Mouse (Mus musculus): Measurements from ENCODE around the gene Rad9b. TPM values are rescaled to one million over a fixed set of nuclear protein-coding genes. Genes with fewer than 3 reads are reported as not detected.

The Rad9b gene
- 15.5 and 16.2 TPM in 2 replicates for polyA plus RNA-seq (2014; fragmentation: Nextera tagmentation; extraction: Ambion mirVana)

- Histone ChIP-seq H3K9ac (peak within 1 kb of the TSS; percentile 92), H3K9me3 (ENCODE audit: control insufficient read depth, low read length) (no peaks in the 10 kb centered on the region)
- WGBS, result 2% methylated on average over 51 of the region's 51 CpGs
Measured at GRCm38 (mm10) chr5:122353807-122354491, at the start of gene Rad9b, which contains the start of gene Vps29. Rad9b (minus strand) TSS chr5:122354233. Vps29 (plus strand) TSS chr5:122354369.

GRCm38 (mm10) chr5:122403362-122403761 is 49.3 kb upstream of the Rad9b start:
- H3K36me3 ChIP-seq (replicated peaks; ENCODE audit: control insufficient read depth, insufficient read depth), result peaks cover 85% of the 10 kb centered on the region
- no peaks in the 10 kb centered on the region for H3K27me3 ChIP-seq (ENCODE audit: control insufficient read depth, insufficient read depth, low read length)
- DNase-seq (ENCODE audit: low spot score) (no peak), ATAC-seq (ENCODE audit: low FRiP score) (no peak)
- no peak overlapping the region for H3K4me3 ChIP-seq (replicated peaks; ENCODE audit: low read length)
- no peaks in the 10 kb centered on the region for H3K4me1 ChIP-seq (replicated peaks; ENCODE audit: control insufficient read depth, insufficient read depth, low read length)
- H3K4me2 ChIP-seq (replicated peaks), result no peak overlapping the region
- no peak overlapping the region for H3K9ac ChIP-seq
- WGBS, result 95% methylated on average over 12 of the region's 12 CpGs
- H3K27ac ChIP-seq, result no peak overlapping the region
- no peaks in the 10 kb centered on the region for H3K9me3 ChIP-seq (ENCODE audit: control insufficient read depth, low read length)

More at GRCm38 (mm10) chr5:122353807-122354491, at the start of gene Rad9b, which contains the start of gene Vps29:
- Histone ChIP-seq H3K36me3 (replicated peaks; ENCODE audit: control insufficient read depth, insufficient read depth) (peaks cover 8% of the 10 kb centered on the region; the same call in 1 of the 2 replicates), H3K4me2 (replicated peaks) (peak within 1 kb of the TSS; percentile 85), H3K27ac (peak within 1 kb of the TSS; percentile 89), H3K27me3 (ENCODE audit: control insufficient read depth, insufficient read depth, low read length) (no peaks in the 10 kb centered on the region), H3K4me3 (replicated peaks; ENCODE audit: low read length) (peak within 1 kb of the TSS; percentile 97), H3K4me1 (replicated peaks; ENCODE audit: control insufficient read depth, insufficient read depth, low read length) (peaks cover 16% of the 10 kb centered on the region)
- DNase-seq (ENCODE audit: low spot score), result peak; percentile 100
- peak; percentile 93 for ATAC-seq (ENCODE audit: low FRiP score)

GRCm38 (mm10) chr5:122402772-122403171 is 48.7 kb upstream of the Rad9b start:
- DNase-seq (ENCODE audit: low spot score), result no peak
- H3K27me3 ChIP-seq (ENCODE audit: control insufficient read depth, insufficient read depth, low read length), result no peaks in the 10 kb centered on the region
- whole genome bisulfite sequencing, result 88% methylated on average over 5 of the region's 5 CpGs
- H3K27ac ChIP-seq, result no peak overlapping the region
- no peaks in the 10 kb centered on the region for H3K9me3 ChIP-seq (ENCODE audit: control insufficient read depth, low read length)
- ATAC-seq (ENCODE audit: low FRiP score), result no peak
- peaks cover 87% of the 10 kb centered on the region for H3K36me3 ChIP-seq (replicated peaks; ENCODE audit: control insufficient read depth, insufficient read depth)
- H3K4me1 ChIP-seq (replicated peaks; ENCODE audit: control insufficient read depth, insufficient read depth, low read length), result no peaks in the 10 kb centered on the region
- no peak overlapping the region for H3K4me3 ChIP-seq (replicated peaks; ENCODE audit: low read length)
- no peak overlapping the region for H3K9ac ChIP-seq
- no peak overlapping the region for H3K4me2 ChIP-seq (replicated peaks)

GRCm38 (mm10) chr5:122402160-122402559 is 48.1 kb upstream of the Rad9b start:
- Histone ChIP-seq H3K27me3 (ENCODE audit: control insufficient read depth, insufficient read depth, low read length) (no peaks in the 10 kb centered on the region), H3K4me1 (replicated peaks; ENCODE audit: control insufficient read depth, insufficient read depth, low read length) (no peaks in the 10 kb centered on the region), H3K9me3 (ENCODE audit: control insufficient read depth, low read length) (no peaks in the 10 kb centered on the region), H3K36me3 (replicated peaks; ENCODE audit: control insufficient read depth, insufficient read depth) (peaks cover 88% of the 10 kb centered on the region), H3K4me2 (replicated peaks) (no peak overlapping the region), H3K9ac (no peak overlapping the region), H3K4me3 (replicated peaks; ENCODE audit: low read length) (no peak overlapping the region), H3K27ac (no peak overlapping the region)
- ATAC-seq (ENCODE audit: low FRiP score) (no peak), DNase-seq (ENCODE audit: low spot score) (no peak)
- 74% methylated on average over 13 of the region's 13 CpGs for WGBS

- Histone ChIP-seq H3K27me3 (ENCODE audit: control insufficient read depth, insufficient read depth, low read length) (no peaks in the 10 kb centered on the region), H3K9me3 (ENCODE audit: control insufficient read depth, low read length) (no peaks in the 10 kb centered on the region), H3K36me3 (replicated peaks; ENCODE audit: control insufficient read depth, insufficient read depth) (peaks cover 85% of the 10 kb centered on the region), H3K27ac (no peak overlapping the region), H3K4me3 (replicated peaks; ENCODE audit: low read length) (no peak overlapping the region), H3K4me1 (replicated peaks; ENCODE audit: control insufficient read depth, insufficient read depth, low read length) (no peaks in the 10 kb centered on the region), H3K4me2 (replicated peaks) (no peak overlapping the region), H3K9ac (no peak overlapping the region)
- DNase-seq (ENCODE audit: low spot score) (peak; percentile 70), ATAC-seq (ENCODE audit: low FRiP score) (no peak)
- 20% methylated on average over 8 of the region's 8 CpGs for WGBS
Measured at GRCm38 (mm10) chr5:122401303-122401640, 47.2 kb upstream of the Rad9b start.

GRCm38 (mm10) chr5:122400628-122401302 is 46.7 kb upstream of the Rad9b start:
- 87% methylated on average over 18 of the region's 18 CpGs for WGBS
- no peak overlapping the region for H3K4me2 ChIP-seq (replicated peaks)
- H3K27me3 ChIP-seq (ENCODE audit: control insufficient read depth, insufficient read depth, low read length), result no peaks in the 10 kb centered on the region
- DNase-seq (ENCODE audit: low spot score) (no peak), ATAC-seq (ENCODE audit: low FRiP score) (no peak)
- H3K36me3 ChIP-seq (replicated peaks; ENCODE audit: control insufficient read depth, insufficient read depth), result peaks cover 80% of the 10 kb centered on the region
- H3K9ac ChIP-seq, result no peak overlapping the region
- no peaks in the 10 kb centered on the region for H3K4me1 ChIP-seq (replicated peaks; ENCODE audit: control insufficient read depth, insufficient read depth, low read length)
- H3K9me3 ChIP-seq (ENCODE audit: control insufficient read depth, low read length), result no peaks in the 10 kb centered on the region
- no peak overlapping the region for H3K27ac ChIP-seq
- H3K4me3 ChIP-seq (replicated peaks; ENCODE audit: low read length), result no peak overlapping the region

- WGBS, result 95% methylated on average over 8 of the region's 8 CpGs
Measured at GRCm38 (mm10) chr5:122399871-122400270, 45.8 kb upstream of the Rad9b start.

GRCm38 (mm10) chr5:122397495-122397894 is 43.5 kb upstream of the Rad9b start:
- no peaks in the 10 kb centered on the region for H3K9me3 ChIP-seq (ENCODE audit: control insufficient read depth, low read length)
- peaks cover 51% of the 10 kb centered on the region for H3K36me3 ChIP-seq (replicated peaks; ENCODE audit: control insufficient read depth, insufficient read depth)
- H3K9ac ChIP-seq, result no peak overlapping the region
- H3K27ac ChIP-seq, result no peak overlapping the region
- no peak for DNase-seq (ENCODE audit: low spot score)
- H3K4me2 ChIP-seq (replicated peaks), result no peak overlapping the region
- no peak for ATAC-seq (ENCODE audit: low FRiP score)
- no peak overlapping the region for H3K4me3 ChIP-seq (replicated peaks; ENCODE audit: low read length)
- H3K4me1 ChIP-seq (replicated peaks; ENCODE audit: control insufficient read depth, insufficient read depth, low read length), result peaks cover 4% of the 10 kb centered on the region
- H3K27me3 ChIP-seq (ENCODE audit: control insufficient read depth, insufficient read depth, low read length), result no peaks in the 10 kb centered on the region
- 92% methylated on average over 8 of the region's 8 CpGs for WGBS

More at GRCm38 (mm10) chr5:122399871-122400270, 45.8 kb upstream of the Rad9b start:
- H3K36me3 ChIP-seq (replicated peaks; ENCODE audit: control insufficient read depth, insufficient read depth), result peaks cover 75% of the 10 kb centered on the region
- H3K27me3 ChIP-seq (ENCODE audit: control insufficient read depth, insufficient read depth, low read length), result no peaks in the 10 kb centered on the region
- no peaks in the 10 kb centered on the region for H3K4me1 ChIP-seq (replicated peaks; ENCODE audit: control insufficient read depth, insufficient read depth, low read length)
- DNase-seq (ENCODE audit: low spot score), result no peak
- no peak overlapping the region for H3K9ac ChIP-seq
- no peak overlapping the region for H3K27ac ChIP-seq
- ATAC-seq (ENCODE audit: low FRiP score), result no peak
- no peaks in the 10 kb centered on the region for H3K9me3 ChIP-seq (ENCODE audit: control insufficient read depth, low read length)
- H3K4me2 ChIP-seq (replicated peaks), result no peak overlapping the region
- H3K4me3 ChIP-seq (replicated peaks; ENCODE audit: low read length), result no peak overlapping the region

GRCm38 (mm10) chr5:122396791-122397190 is 42.8 kb upstream of the Rad9b start:
- ATAC-seq (ENCODE audit: low FRiP score), result no peak
- WGBS, result 92% methylated on average over 10 of the region's 10 CpGs
- Histone ChIP-seq H3K4me3 (replicated peaks; ENCODE audit: low read length) (no peak overlapping the region), H3K9ac (no peak overlapping the region), H3K4me1 (replicated peaks; ENCODE audit: control insufficient read depth, insufficient read depth, low read length) (peaks cover 7% of the 10 kb centered on the region), H3K9me3 (ENCODE audit: control insufficient read depth, low read length) (no peaks in the 10 kb centered on the region), H3K36me3 (replicated peaks; ENCODE audit: control insufficient read depth, insufficient read depth) (peaks cover 44% of the 10 kb centered on the region), H3K27ac (no peak overlapping the region), H3K27me3 (ENCODE audit: control insufficient read depth, insufficient read depth, low read length) (no peaks in the 10 kb centered on the region), H3K4me2 (replicated peaks) (no peak overlapping the region)
- no peak for DNase-seq (ENCODE audit: low spot score)

All from hindbrain, embryonic 14.5 days (tissue).